ENCODE assay signal across 8 mouse cellular contexts in genomic region chr14:51902806-51903710, GRCm38 (mm10). TPM values are rescaled to one million over a fixed set of nuclear protein-coding genes. Genes with fewer than 3 reads are reported as not detected.
A peak's percentile ranks its signal among the peaks of the same experiment; 100 is the strongest.
DNase-seq lines count a peak whose midpoint lies in the region; ATAC-seq and TF ChIP-seq lines count a peak whose summit lies in the region.

No protein-coding gene starts in this region.

- H3K9ac ChIP-seq in heart, embryonic 15.5 days: no peak overlapping the region
- no peak overlapping the region for H3K9ac ChIP-seq in lung, embryonic 15.5 days

- no peaks in the 10 kb centered on the region for H3K9me3 ChIP-seq in heart, embryonic 15.5 days (replicated peaks)
- no peaks in the 10 kb centered on the region for H3K9me3 ChIP-seq in lung, embryonic 15.5 days

- H3K27me3 ChIP-seq in heart, embryonic 15.5 days: no peaks in the 10 kb centered on the region
- H3K27me3 ChIP-seq in lung, embryonic 15.5 days: no peaks in the 10 kb centered on the region
- H3K27me3 ChIP-seq in thymus, adult 2 months (ENCODE audit: control insufficient read depth, insufficient read depth, low read length): no peaks in the 10 kb centered on the region

- peak; percentile 85 for DNase-seq in CD4-positive, CD25-positive, alpha-beta regulatory T cell, adult 2 months (ENCODE audit: low read depth, low spot score)
- peak; percentile 86 to 91 for DNase-seq in adrenal gland, postnatal 36 days
- DNase-seq in kidney, postnatal 14 days: peak; percentile 73
- DNase-seq in ovary, adult 18-20 months (ENCODE audit: low spot score): peak; percentile 38
- DNase-seq in thymus, adult 2 months: peak; percentile 81

- no peak overlapping the region for H3K4me3 ChIP-seq in heart, embryonic 15.5 days
- no peak overlapping the region for H3K4me3 ChIP-seq in lung, embryonic 15.5 days
- no peak overlapping the region for H3K4me3 ChIP-seq in thymus, adult 2 months (ENCODE audit: control insufficient read depth, insufficient read depth, low read length)

- H3K27ac ChIP-seq in heart, embryonic 15.5 days: peak overlapping the region; percentile 34; the same call in 1 of the 2 replicates
- H3K27ac ChIP-seq in lung, embryonic 15.5 days: no peak overlapping the region
- no peak overlapping the region for H3K27ac ChIP-seq in thymus, adult 2 months (ENCODE audit: control insufficient read depth, insufficient read depth, low read length)

- ATAC-seq in erythroblast, adult 5-6 weeks (replicated peaks; ENCODE audit: low FRiP score, poor library complexity, severe bottlenecking): 0 out of 2 replicates have a peak, but pooled peaks have one; percentile 41
- ATAC-seq in heart, embryonic 15.5 days (replicated peaks; ENCODE audit: insufficient number of reproducible peaks, insufficient read depth, low FRiP score, low read depth): no peak
- peak; percentile 46; the same call in 1 of the 2 replicates for ATAC-seq in lung, embryonic 15.5 days (ENCODE audit: borderline replicate concordance, extremely low read depth, low FRiP score, low TSS enrichment)

- peaks cover 19% of the 10 kb centered on the region for H3K4me1 ChIP-seq in heart, embryonic 15.5 days (replicated peaks)
- H3K4me1 ChIP-seq in lung, embryonic 15.5 days: peaks cover 11% of the 10 kb centered on the region; the same call in 1 of the 2 replicates
- no peaks in the 10 kb centered on the region for H3K4me1 ChIP-seq in thymus, adult 2 months (replicated peaks; ENCODE audit: control insufficient read depth, insufficient read depth, low read length)

- no peak overlapping the region for H3K4me2 ChIP-seq in heart, embryonic 15.5 days
- no peak overlapping the region for H3K4me2 ChIP-seq in lung, embryonic 15.5 days

- 43% methylated on average over 9 of the region's 9 CpGs for WGBS in heart, embryonic 15.5 days
- 46% methylated on average over 9 of the region's 9 CpGs for WGBS in lung, embryonic 15.5 days
- 73% methylated on average over 9 of the region's 9 CpGs for WGBS in thymus, adult 2 months

- peak; percentile 62; the same call in 1 of the 2 replicates for TF ChIP-seq CTCF in thymus, adult 2 months (IDR thresholded peaks at IDR 0.05; ENCODE audit: borderline replicate concordance, control insufficient read depth, extremely low read depth, insufficient read depth, low read length, poor library complexity)

- peaks cover 29% of the 10 kb centered on the region for H3K36me3 ChIP-seq in heart, embryonic 15.5 days
- no peaks in the 10 kb centered on the region for H3K36me3 ChIP-seq in lung, embryonic 15.5 days
- no peaks in the 10 kb centered on the region for H3K36me3 ChIP-seq in thymus, adult 2 months (ENCODE audit: control insufficient read depth, insufficient read depth, low read length)

- TF ChIP-seq POLR2A in thymus, adult 2 months (IDR thresholded peaks at IDR 0.05; ENCODE audit: control insufficient read depth, extremely low read depth, insufficient read depth, low read length, poor library complexity): no peak

RNA-seq across cellular contexts. Expression of gene Slc39a2, which starts 10.4 kb away (rescaled TPM):
- under 1 TPM; 0.33 to 0.99 TPM for total RNA-seq in adrenal gland, postnatal 36 days (2021)
- not detected in 2 replicates for total RNA-seq in erythroblast, adult 5-6 weeks (2015; ENCODE audit: low replicate concordance)
- total RNA-seq in erythroblast, adult 5-6 weeks (2017; ENCODE audit: low replicate concordance): not detected in 2 replicates
- 0.29 and 0.34 TPM in 2 replicates for polyA plus RNA-seq in heart, embryonic 15.5 days (2015; fragmentation: Nextera tagmentation; extraction: Ambion mirVana)
- 0.34 and 0.38 TPM in 2 replicates for polyA plus RNA-seq in lung, embryonic 15.5 days (2015; fragmentation: Nextera tagmentation; extraction: Ambion mirVana)
- 0.84 and 1.5 TPM in 2 replicates for polyA plus RNA-seq in thymus, adult 2 months (2012; rRNA removed)

RNA-seq across cellular contexts. Expression of gene Ndrg2, which starts 10.9 kb away (rescaled TPM):
- total RNA-seq in adrenal gland, postnatal 36 days (2021): 100 to 1,000 TPM; 233 to 255 TPM
- total RNA-seq in erythroblast, adult 5-6 weeks (2015; ENCODE audit: low replicate concordance): 0.77 and 6.1 TPM in 2 replicates
- total RNA-seq in erythroblast, adult 5-6 weeks (2017; ENCODE audit: low replicate concordance): 5.3 and 6.4 TPM in 2 replicates
- 330 and 367 TPM in 2 replicates for polyA plus RNA-seq in heart, embryonic 15.5 days (2015; fragmentation: Nextera tagmentation; extraction: Ambion mirVana)
- polyA plus RNA-seq in lung, embryonic 15.5 days (2015; fragmentation: Nextera tagmentation; extraction: Ambion mirVana): 60.6 and 63.7 TPM in 2 replicates
- 85.1 and 178 TPM in 2 replicates for polyA plus RNA-seq in thymus, adult 2 months (2012; rRNA removed)

RNA-seq across cellular contexts. Expression of gene Tppp2, which starts 15.2 kb away (rescaled TPM):
- not detected for total RNA-seq in adrenal gland, postnatal 36 days (2021)
- not detected in 2 replicates for total RNA-seq in erythroblast, adult 5-6 weeks (2015; ENCODE audit: low replicate concordance)
- not detected in 2 replicates for total RNA-seq in erythroblast, adult 5-6 weeks (2017; ENCODE audit: low replicate concordance)
- not detected in 2 replicates for polyA plus RNA-seq in heart, embryonic 15.5 days (2015; fragmentation: Nextera tagmentation; extraction: Ambion mirVana)
- polyA plus RNA-seq in lung, embryonic 15.5 days (2015; fragmentation: Nextera tagmentation; extraction: Ambion mirVana): not detected in 2 replicates
- polyA plus RNA-seq in thymus, adult 2 months (2012; rRNA removed): not detected in 2 replicates

RNA-seq across cellular contexts. Expression of gene Mettl17, which starts 18.4 kb away (rescaled TPM):
- total RNA-seq in adrenal gland, postnatal 36 days (2021): 10 to 100 TPM; 22.1 to 39.7 TPM
- 3.1 TPM in 1 of 2 replicates, not detected in the other for total RNA-seq in erythroblast, adult 5-6 weeks (2015; ENCODE audit: low replicate concordance)
- 2.5 and 4.2 TPM in 2 replicates for total RNA-seq in erythroblast, adult 5-6 weeks (2017; ENCODE audit: low replicate concordance)
- polyA plus RNA-seq in heart, embryonic 15.5 days (2015; fragmentation: Nextera tagmentation; extraction: Ambion mirVana): 35.6 and 39.4 TPM in 2 replicates
- 40.0 and 40.1 TPM in 2 replicates for polyA plus RNA-seq in lung, embryonic 15.5 days (2015; fragmentation: Nextera tagmentation; extraction: Ambion mirVana)
- 50.4 and 56.7 TPM in 2 replicates for polyA plus RNA-seq in thymus, adult 2 months (2012; rRNA removed)

RNA-seq across cellular contexts. Expression of gene Rnase13, which starts 19.5 kb away (rescaled TPM):
- total RNA-seq in adrenal gland, postnatal 36 days (2021): not detected
- not detected in 2 replicates for total RNA-seq in erythroblast, adult 5-6 weeks (2015; ENCODE audit: low replicate concordance)
- total RNA-seq in erythroblast, adult 5-6 weeks (2017; ENCODE audit: low replicate concordance): not detected in 2 replicates
- not detected in 2 replicates for polyA plus RNA-seq in heart, embryonic 15.5 days (2015; fragmentation: Nextera tagmentation; extraction: Ambion mirVana)
- polyA plus RNA-seq in lung, embryonic 15.5 days (2015; fragmentation: Nextera tagmentation; extraction: Ambion mirVana): not detected in 2 replicates
- polyA plus RNA-seq in thymus, adult 2 months (2012; rRNA removed): not detected in 2 replicates

Comparison
In these comparisons a context has a peak if more than half of its experiments do, and no peak if none do; other contexts are left out.
1. DNase-seq: peak in every context shown above with its lines; median percentile 88 in adrenal gland, postnatal 36 days; 85 in CD4-positive, CD25-positive, alpha-beta regulatory T cell, adult 2 months; 81 in thymus, adult 2 months; 73 in kidney, postnatal 14 days; 38 in ovary, adult 18-20 months.